Mouse (Mus musculus): ENCODE data around the gene Dync1h1.
"Not testable (repeated sequence)": the region's sequence is repeated elsewhere in the genome, so short reads cannot be mapped to it uniquely, and the experiment has no call there.

Gene Dync1h1

DNA sequence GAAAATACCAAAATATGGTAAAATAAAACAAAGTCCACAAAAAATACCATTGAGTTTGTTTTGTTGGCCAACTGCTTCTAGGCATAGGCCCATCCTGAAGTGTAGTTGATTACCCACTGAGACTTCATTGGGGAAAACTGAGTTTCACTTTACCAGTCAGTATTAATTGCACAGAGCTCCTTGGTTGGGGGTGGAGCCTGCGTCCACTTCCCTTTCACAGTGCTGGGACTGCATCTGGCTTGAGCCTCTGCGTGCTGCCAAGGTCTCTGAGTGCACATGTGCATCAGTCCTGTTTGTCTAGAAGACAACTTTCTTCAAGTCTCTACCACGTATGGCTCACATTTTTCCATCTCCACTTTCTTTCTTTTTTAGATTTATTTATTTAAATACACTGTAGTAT lies 4.9 kb downstream of the Dync1h1 start:
- DNase-seq (ENCODE audit: low read depth, low spot score): no peak

DNA sequence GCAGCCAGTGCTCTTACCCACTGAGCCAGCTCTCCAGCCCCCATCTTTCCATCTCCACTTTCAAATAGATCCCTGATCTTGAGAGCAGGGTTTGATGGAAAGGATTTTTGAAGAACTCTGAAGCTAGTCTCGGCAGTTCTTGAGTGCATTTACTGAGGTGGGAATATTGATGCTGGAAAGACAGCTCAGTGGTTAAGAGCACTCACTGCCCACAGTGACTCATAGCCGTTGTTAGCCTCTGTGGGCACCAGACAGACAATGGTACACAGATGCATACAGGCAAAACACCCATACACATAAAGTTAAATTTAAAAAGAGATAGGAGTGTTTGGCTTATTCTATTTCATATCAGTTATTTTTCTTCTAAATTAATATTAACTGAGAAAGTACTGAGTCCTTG lies 5.4 kb downstream of the Dync1h1 start:
- DNase-seq (ENCODE audit: low read depth, low spot score): no peak

DNA sequence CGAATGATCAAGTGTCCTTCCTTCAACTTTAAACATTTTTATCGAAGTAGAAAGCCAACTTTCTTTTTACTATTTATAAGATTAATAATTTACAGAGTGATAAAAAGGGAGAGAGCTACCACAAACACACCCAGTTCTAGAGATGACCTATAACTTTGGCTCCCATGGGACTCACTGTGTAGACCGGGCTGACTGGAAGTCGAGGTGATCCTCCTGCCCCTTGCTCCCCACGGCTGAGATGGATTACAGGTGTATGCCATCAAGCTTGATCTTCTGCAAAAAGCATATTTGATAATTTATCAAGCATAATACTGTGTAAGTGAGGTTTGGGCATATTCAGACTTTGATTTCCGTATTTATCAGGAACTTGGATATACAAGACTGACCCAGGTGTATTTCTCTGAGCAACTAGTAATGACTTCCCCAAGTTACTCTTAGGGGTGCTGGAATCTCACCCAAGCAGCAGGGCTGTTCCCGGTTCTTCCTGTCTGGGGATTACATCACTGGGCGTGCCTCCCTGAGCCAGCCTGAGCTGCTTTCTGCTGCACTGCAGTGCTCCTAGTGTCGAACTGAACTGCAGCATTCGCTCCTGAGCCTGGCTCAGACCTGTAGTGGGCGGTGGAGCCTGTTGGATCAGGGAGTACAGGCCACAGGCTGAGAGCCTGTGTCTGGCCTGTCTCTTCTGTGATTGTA lies 7.4 kb downstream of the Dync1h1 start:
- peak; percentile 95 for DNase-seq (ENCODE audit: low read depth, low spot score)

DNA sequence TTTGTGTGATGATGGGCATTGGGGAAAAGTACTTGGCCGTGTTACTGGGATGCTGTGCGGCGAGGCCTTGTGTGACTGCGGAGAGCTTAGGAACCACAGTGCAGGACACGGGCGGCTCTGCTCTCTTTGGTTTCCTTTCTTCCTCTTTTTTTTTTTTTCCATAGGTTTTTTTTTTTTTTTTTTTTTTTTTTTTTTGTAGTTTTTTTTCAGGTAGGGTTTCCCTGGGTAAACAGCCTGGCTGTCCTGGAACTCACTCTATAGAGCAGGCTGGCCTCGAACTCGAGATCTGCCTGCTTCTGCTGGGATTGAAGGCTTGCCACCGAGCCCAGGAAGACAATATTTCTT lies 7.9 kb downstream of the Dync1h1 start:
- DNase-seq (ENCODE audit: low read depth, low spot score): no peak

DNA sequence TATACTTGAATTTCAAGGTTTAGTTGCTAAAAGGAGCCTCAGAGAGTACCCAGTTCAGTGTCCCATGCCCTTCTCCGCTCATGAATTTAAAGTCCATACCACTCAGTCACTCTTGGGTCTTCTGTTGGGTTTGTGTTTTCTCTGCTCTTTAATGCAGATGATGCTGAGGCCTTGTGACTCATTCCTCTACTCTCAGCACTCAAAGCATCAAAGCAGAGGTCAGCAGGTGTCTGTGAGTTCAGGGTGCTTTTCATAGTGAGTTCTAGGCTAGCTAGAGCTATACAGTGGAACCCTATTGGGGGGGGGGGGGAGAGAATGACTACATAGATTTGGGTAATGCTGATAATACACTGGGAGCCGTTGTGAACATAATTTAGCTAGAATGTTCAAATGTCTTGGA lies 9.5 kb downstream of the Dync1h1 start:
- DNase-seq (ENCODE audit: low read depth, low spot score): no peak

DNA sequence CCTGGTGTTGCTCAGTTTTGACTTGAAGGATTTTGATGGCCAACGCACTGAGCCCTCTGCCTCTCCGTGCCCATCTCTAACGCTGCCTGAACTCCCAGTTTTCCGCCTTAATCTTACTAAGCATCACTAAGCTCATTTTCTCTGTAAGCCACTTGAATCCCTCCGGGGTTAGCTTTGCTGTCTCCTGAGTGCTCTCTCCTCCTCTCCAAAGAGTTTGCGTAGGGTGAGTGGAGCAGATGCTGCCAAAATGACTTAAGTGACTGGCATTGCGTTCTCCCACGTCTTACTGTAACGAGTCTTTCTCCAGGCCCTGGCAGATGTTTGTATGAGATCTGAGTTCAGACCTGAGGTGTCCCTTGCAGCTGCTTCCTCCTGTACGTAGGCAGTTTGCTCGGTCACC lies 28.8 kb downstream of the Dync1h1 start:
- DNase-seq (ENCODE audit: low read depth, low spot score): no peak

DNA sequence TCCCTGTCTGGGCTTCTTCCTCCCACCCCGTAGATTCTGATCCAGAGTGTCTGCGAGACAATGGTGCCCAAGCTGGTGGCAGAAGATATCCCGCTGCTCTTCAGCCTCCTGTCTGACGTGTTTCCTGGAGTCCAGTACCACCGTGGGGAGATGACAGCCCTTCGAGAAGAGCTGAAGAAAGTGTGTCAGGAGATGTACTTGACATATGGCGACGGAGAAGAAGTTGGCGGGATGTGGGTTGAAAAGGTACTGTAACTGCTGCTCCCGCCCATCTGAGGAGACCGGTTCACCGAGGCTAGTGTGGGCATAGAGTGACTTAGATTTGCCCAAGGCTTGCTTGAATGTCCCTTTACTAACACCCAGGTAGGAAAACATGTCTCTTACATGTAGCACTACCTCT lies 35.0 kb downstream of the Dync1h1 start:
- no peak for DNase-seq (ENCODE audit: low read depth, low spot score)

DNA sequence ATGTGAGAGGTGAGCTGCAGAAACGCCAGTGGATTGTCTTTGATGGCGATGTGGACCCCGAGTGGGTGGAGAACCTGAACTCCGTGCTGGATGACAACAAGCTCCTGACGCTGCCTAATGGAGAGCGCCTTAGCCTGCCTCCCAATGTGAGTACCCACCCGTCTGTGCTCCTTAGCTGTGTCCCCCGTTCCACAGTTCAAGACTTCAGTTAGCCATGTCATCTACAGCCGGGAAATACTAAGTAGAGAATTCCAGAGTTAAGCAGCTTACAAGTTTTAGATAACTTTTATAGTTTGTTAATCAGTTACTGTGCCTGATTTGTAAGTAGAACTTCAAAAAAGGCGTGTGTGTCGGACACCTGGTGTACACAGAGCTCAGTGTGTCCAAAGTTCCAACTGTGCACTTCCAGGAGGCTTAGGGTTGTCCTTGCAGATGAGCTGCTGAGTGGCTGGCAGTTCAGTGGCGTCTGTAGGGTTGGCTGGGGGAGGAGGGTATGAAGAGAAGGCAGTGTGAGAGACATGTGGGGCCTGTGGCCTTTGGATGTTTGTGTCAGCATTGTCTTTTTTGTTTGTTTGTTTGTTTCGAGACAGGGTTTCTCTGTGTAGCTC lies 36.4 kb downstream of the Dync1h1 start:
- no peak for DNase-seq (ENCODE audit: low read depth, low spot score)

DNA sequence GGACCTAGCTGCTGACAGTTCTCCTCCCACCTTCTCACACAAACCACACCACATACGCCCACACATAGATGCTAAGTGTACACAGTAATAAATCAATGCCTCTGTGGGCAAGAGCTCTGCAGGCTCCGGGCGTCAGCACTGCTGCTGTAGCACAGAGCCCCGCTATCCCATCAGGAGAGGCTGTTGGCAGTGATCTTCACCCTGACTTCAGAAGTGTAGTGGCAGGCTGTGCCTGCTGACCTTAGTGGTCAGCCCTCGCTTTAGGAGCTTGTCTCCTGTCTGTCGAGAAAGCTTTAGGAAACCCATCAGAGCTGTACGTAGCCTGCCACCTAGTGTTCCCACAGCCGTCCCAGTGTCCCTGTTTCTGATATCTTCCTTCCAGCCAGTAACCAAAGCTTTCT lies 49.0 kb downstream of the Dync1h1 start:
- no peak for DNase-seq (ENCODE audit: low read depth, low spot score)

DNA sequence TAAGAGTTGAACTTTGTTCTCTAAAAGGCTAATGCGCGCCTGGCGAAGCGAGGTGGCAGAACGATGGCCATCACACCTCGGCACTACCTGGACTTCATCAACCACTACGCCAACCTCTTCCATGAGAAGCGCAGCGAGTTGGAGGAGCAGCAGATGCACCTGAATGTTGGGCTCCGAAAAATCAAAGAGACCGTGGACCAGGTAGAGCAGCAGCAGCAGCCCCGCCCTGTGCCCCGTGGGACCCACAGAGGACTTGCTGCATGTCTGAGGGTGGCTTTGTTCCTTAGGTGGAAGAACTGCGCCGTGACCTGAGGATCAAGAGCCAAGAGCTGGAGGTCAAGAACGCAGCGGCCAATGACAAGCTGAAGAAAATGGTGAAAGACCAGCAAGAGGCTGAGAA lies 50.2 kb downstream of the Dync1h1 start:
- no peak for DNase-seq (ENCODE audit: low read depth, low spot score)

DNA sequence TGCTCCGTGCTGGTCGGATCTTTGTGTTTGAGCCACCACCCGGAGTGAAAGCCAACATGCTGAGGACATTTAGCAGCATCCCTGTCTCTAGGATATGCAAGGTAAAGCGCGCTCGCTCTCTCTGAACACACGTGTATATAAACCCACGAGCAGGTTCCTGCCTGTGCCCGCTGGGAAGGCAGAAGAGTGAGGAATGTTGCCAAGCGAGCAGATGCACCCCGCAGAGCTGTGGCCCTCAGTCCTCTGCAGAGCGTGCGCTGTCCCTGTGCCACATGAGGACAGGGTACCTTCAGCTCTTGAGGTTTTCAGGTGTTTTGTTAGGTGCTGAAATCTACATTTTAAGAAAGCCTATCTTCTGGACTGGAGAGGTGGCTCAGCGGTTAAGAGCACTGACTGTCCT lies 60.5 kb downstream of the Dync1h1 start:
- DNase-seq (ENCODE audit: low read depth, low spot score): no peak

DNA sequence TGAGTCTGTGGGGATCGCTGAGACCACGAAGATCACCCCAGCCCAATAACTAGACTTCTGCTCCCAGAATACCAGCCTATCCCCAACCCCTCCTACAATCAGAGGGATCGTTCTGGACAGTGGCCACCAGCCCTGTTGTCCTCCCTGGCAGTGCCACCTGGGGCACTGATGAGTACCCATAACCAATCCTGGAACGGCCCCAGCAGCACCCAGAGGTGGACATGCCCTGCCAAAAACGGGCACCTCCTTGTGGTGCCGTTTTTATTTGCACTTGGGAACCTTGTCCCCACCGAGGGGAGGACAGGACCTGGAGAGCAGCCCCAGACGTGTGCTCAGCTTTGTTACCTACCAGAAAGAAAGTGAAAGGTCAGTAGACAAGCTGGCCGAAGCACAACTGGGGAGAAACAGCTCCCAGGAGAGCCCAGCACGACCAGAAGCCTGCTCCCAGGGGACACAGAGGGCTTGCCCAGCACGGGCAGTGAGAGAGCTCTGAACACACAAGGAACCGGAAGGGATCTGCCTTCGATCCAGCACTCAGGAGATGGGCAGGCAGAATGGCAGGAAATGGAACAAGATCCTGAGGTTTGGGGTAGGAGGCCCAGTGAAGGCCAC lies 66.3 kb downstream of the Dync1h1 start:
- no peak for DNase-seq (ENCODE audit: low read depth, low spot score)

DNA sequence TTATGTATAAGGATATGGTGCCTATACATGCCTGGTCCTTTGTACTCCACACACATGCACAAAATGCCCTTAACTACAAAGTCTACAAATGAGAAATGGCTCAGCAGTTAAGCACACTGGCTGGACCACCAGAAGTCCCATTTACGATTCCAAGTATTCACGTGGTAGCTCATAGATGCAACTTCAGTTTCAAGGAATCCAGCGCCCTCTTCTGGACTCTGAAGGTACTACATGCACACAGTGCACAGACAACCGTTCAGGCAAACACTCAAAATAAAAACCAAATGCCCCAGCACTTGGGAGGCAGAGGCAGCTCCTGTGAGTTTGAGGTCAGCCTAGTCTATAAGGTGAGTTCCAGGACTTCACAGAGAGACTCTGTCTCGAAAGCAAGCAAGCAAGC lies 73.0 kb downstream of the Dync1h1 start:
- DNase-seq (ENCODE audit: low read depth, low spot score): peak; percentile 90

DNA sequence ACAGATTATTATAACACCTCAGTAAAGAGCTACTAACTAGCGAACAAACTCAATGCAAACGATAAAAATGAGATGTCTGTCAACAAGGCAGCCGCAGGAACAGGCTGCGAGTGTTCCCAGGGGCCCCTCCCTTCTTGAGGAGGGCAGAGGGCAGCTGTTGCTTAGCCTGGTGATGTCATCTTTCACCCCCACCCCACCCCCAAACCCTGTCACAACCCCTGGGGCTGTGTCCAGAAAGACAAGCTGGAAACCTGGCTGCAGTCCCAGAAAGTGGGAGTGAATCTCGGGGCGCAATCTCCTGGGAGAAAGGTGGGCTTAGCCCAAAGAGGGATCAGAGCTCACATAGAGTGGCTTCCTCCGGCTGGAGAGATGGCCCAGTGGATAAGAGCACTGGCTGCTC lies 79.9 kb downstream of the Dync1h1 start:
- DNase-seq (ENCODE audit: low read depth, low spot score): no peak

DNA sequence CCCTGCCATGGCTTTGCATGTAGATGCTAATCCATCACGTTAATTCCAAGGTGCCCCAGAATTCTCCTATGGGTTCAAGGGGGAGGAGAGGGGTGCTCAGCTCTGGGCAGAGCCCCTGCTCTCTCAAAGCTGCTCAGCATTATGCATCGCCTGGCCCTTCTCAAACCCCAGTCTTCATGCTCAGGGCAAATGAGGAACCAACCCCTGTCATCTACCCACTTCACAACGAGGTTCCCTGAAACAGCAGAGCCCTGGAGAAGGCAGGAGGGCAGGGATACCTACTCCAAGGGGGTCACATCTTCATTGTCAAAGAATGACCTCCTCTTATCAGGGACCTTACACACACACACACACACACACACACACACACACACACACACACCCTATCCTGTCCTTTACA lies 80.6 kb downstream of the Dync1h1 start:
- DNase-seq (ENCODE audit: low read depth, low spot score): no peak

DNA sequence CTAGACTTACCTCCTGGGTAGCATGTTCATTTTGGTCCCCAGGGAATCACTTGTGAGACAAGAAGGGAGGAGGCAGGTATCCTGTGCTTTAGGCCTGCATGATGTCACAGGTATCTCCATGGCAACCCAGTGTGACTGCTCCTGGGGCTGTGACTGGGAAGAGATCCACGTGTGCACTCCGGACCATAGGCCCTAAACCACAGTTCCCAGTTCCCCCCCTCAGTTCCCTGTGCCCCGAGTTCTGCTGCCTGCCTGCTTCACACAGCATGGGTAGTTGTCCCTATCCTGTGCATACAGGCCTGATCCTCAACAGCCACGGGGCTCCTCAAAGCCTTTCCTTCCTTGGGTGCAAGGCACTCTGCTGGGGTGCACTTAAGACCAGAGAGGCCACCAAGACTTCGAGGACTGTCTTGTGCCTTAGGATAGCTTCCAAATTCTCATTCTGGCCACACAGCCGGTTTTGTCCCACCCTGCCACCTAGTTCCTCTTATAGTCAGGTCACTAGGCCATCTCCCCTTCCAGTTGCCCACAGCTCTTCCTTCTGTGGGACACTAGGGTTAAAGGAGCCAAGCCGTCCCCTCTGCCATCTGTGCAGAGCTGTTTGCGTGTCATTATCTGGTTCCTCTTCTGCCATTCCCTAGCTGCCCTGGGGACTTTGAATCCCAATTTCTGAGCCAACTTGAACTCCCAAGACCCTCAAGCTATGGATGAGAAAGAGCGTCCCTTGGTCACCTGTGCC lies 81.5 kb downstream of the Dync1h1 start, which contains the start of gene 1700001K19Rik:
TSS of gene 1700001K19Rik (minus strand) at position 59 of the 739 bp plus-strand sequence.
- no peak for DNase-seq (ENCODE audit: low read depth, low spot score)

DNA sequence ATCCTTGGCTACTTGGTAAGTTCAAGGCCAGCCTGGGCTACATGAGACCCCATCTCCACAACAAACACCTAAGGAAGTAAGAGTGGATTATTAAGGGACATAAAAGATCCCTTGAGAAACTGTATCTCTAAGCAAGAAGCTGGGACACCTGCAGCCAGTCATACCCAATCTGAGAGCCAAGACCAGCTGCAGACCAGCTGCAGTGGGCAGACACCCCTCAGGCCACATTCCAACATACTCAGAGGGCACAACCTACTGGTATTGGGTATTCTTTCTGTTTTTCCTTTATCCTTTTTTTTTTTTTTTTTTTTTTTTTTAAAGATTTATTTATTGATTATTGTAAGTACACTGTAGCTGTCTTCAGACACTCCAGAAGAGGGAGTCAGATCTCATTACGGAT lies 82.3 kb downstream of the Dync1h1 start:
- DNase-seq (ENCODE audit: low read depth, low spot score): no peak

DNA sequence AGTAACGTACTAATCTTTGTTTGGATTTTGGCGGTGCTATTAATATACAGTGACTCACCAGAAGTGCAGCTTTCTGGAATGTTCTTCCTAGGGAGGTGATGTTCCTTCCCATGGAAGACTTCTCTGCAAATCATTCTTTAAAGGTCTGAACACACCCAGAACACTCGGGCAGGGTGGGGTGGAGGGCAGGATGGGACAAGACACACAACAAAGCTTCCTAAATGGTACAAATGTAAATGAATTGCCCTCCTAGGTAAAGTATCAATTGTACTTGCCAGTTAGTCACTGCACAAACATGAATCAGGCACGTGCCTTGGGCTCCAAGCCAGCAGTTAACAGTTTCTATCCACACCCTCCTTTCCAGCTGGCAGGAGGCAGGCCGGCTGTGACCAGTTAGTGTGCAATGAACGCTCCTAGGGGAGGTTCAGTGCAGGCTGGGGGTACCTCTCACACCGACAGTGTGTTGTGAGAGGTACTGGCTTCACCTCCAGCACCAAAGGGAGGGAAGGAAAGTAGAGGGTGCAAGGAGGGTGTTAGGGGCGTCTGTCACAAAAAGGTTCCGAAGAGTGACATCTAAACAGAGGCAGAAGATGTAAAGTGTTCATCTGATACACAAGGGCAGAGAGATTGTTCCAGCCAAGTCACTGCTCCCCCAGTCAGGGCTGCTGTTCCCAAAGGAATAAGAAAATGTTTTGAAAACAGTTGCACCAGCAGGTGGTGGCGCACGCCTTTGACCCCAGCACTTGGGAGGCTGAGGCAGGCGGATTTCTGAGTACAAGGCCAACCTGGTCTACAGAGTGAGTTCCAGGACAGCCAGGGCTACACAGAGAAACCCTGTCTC lies 86.9 kb downstream of the Dync1h1 start:
- DNase-seq (ENCODE audit: low read depth, low spot score): peak; percentile 84

DNA sequence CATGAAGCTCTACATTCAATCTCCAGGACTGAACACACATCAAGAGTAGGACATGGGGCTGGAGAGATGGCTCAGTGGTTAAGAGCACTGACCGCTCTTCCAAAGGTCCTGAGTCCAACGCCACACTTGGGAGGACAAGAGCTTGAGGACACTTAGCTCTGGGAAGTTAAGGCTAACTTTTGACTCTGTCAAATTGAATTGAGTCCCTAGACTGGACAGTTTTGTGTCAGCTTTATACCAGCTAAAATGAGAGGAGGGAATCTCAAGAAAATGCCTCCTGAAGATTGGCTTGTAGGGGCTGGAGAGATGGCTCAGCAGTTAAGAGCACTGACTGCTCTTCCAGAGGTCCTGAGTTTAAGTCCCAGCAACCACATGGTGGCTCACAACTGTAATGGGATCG lies 87.7 kb downstream of the Dync1h1 start:
- not testable (repeated sequence) for DNase-seq (ENCODE audit: low read depth, low spot score)

DNA sequence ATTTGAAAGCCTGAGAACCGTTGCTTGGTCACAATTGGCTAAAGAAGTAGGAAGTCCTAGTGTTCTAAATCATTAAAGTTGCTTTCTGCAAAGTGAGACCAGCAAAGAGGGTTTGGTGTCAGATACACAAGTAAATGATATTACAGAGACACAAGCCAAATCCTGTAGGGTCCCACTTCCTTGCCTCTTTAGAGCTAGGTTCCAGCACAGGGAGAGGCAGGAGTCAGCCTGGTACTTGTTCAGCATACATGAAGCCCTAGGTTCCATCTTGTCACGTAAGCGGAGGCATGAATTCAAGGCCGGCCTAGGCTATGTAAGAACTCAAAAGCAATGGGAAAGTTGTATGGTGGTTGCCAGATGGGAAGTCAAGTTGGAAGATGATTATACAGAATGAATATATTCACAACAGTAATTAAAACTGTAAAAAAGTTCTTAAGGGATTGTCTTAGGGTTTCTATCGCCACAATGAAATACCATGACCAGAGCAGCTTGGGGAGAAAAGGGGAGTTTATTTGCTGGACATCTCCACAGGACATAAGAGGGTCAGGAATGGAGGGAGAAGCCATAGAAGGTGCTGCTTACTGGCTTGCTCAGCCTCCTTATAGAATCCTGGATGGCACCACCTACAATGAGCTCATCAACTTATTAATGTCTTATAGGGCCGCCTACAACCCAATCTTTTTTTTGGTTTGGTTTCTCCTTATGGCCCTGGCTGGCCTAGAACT lies 88.8 kb downstream of the Dync1h1 start:
- DNase-seq (ENCODE audit: low read depth, low spot score): no peak

DNA sequence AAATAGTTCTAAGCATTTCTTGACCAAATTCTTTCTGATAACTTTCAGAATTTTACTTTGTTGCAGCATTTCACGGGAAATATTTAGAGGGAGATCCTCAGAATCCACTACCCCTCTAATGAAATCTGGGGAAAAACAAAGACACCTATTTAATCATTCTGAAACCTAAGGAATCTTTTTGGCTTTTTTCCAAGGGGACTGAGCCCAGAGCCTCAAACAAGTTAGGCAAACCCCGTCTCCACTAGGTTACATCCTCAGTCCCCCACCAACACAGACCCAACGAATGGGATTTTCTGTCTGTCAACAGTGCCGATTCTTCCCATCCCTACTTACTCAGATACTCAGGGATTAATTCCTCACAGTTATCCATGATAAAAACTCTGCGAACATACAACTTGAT lies 92.1 kb downstream of the Dync1h1 start:
- DNase-seq (ENCODE audit: low read depth, low spot score): not testable (repeated sequence)
